Mouse (Mus musculus) E14TG2a.4 (cell line): ENCODE measurements around the gene Plrg1.

Experiments
- H3K27me3 ChIP-seq: 2 replicates; pipeline ENCODE4 v1.6.1; 2014; ENCODE audit warnings: low read length, control low read depth; ENCODE audit not compliant: insufficient read depth
- H3K36me3 ChIP-seq: 2 replicates; pipeline ENCODE4 v1.6.1; 2014; ENCODE audit warnings: low read length, control low read depth; ENCODE audit not compliant: insufficient read depth
- H3K4me1 ChIP-seq: replicated peaks from 2 replicates; pipeline ENCODE4 v1.6.1; 2014; ENCODE audit warnings: low read depth, low read length, control low read depth
- H3K4me3 ChIP-seq: replicated peaks from 2 replicates; pipeline ENCODE4 v1.5.1; 2014; ENCODE audit warnings: mild to moderate bottlenecking, low read length
- H3K9me3 ChIP-seq: 2 replicates; pipeline ENCODE4 v1.6.1; 2014; ENCODE audit warnings: low read length, control low read depth
- CTCF ChIP-seq: conservative IDR thresholded peaks from 2 replicates; pipeline ENCODE4 v1.5.1; 2014; ENCODE audit warnings: low read length
- NANOG ChIP-seq: IDR thresholded peaks from 2 replicates; pipeline ENCODE4 v1.6.1; 2014; ENCODE audit warnings: borderline replicate concordance, low read length, mixed read lengths
- POU5F1 ChIP-seq: IDR thresholded peaks from 2 replicates; pipeline ENCODE4 v1.6.1; 2014; ENCODE audit warnings: low read length, borderline replicate concordance

Gene Plrg1

GRCm38 (mm10) chr3:83054759-83055158, 563 bp upstream of the Plrg1 start:
- Histone ChIP-seq H3K27me3 (no peaks in the 10 kb centered on the region), H3K36me3 (peaks cover 26% of the 10 kb centered on the region), H3K4me3 (peak overlapping the region; percentile 65), H3K4me1 (peaks cover 18% of the 10 kb centered on the region), H3K9me3 (no peaks in the 10 kb centered on the region)
- TF ChIP-seq NANOG (no peak), POU5F1 (no peak), CTCF (no peak)

- no peaks in the 10 kb centered on the region for H3K27me3 ChIP-seq
These were observed 1.7 kb downstream of the Plrg1 start for GRCm38 (mm10) chr3:83057046-83057445.

GRCm38 (mm10) chr3:83067920-83068319, 12.6 kb downstream of the Plrg1 start:
- Histone ChIP-seq H3K4me1 (no peaks in the 10 kb centered on the region), H3K27me3 (no peaks in the 10 kb centered on the region), H3K4me3 (no peak overlapping the region), H3K36me3 (peaks cover 89% of the 10 kb centered on the region), H3K9me3 (no peaks in the 10 kb centered on the region)
- TF ChIP-seq CTCF (no peak), POU5F1 (no peak), NANOG (no peak)

More at GRCm38 (mm10) chr3:83057046-83057445, 1.7 kb downstream of the Plrg1 start:
- Histone ChIP-seq H3K4me1 (peaks cover 16% of the 10 kb centered on the region), H3K36me3 (peaks cover 49% of the 10 kb centered on the region), H3K9me3 (no peaks in the 10 kb centered on the region), H3K4me3 (no peak overlapping the region)
- TF ChIP-seq NANOG, result no peak
- TF ChIP-seq POU5F1, result no peak
- TF ChIP-seq CTCF, result no peak

DNA sequence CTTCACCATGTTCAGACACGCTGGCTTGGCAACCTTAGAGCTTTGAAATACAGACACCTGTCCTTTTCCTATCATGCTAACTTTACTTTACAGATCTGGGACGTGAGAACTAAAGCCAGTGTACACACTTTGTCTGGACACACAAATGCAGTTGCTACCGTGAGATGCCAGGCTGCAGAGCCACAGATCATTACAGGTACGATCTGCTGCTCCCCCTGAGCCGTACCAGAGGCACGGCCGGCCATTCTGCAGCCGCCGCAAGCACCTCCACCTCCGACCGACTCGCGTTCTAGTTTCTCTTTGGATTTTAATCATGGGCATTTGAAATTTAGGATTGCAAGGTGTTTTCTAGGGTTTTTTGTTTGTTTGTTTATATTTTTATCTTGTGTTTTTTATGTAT, 13.5 kb downstream of the Plrg1 start:
- H3K4me1 ChIP-seq, result no peaks in the 10 kb centered on the region
- no peak overlapping the region for H3K4me3 ChIP-seq
- no peaks in the 10 kb centered on the region for H3K27me3 ChIP-seq
- peaks cover 83% of the 10 kb centered on the region for H3K36me3 ChIP-seq
- H3K9me3 ChIP-seq, result no peaks in the 10 kb centered on the region
- TF ChIP-seq NANOG (no peak), POU5F1 (no peak)

DNA sequence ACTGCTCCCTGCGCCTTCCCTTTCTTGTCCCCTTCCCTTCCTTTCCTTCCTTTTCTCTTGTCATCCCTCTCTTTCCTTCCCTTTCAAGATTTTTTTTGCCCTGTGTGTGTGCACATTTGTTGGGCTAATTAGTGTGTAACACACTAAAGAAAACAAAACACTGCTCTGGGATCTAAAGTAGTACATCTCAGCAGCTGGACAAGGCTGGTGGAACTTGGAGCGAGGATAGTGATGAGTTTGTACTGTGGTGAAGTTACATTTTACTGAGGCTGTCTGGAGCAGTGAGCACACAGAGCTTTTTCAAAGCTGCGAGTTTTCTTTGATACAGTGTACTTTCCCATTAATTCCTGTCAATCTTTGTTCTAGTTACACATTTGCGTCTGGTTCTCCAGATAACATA, 14.9 kb downstream of the Plrg1 start:
- Histone ChIP-seq H3K9me3 (no peaks in the 10 kb centered on the region), H3K36me3 (peaks cover 76% of the 10 kb centered on the region), H3K4me1 (no peaks in the 10 kb centered on the region), H3K27me3 (no peaks in the 10 kb centered on the region), H3K4me3 (no peak overlapping the region)
- TF ChIP-seq NANOG (no peak), POU5F1 (no peak), CTCF (no peak)

DNA sequence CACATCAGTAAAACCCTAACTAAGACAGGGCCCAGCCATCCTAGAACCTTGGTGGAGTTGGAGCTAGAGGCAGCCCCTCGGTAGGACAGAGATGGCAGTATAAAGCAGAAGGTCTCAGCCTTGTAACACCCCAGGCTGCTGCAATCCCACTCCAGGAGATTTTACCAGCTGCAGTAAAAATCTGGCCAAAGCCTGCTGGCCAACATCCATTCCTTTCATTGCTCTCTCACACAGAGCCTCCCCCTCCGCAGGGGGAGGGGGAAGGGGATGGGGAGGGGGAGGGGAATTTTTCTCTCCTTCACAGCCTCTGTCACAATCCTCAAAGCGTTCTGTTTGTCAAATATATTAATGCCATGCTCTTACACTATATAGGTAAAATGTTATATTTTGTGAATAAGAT, 21.2 kb downstream of the Plrg1 start:
- Histone ChIP-seq H3K27me3 (peaks cover 11% of the 10 kb centered on the region), H3K4me3 (no peak overlapping the region), H3K36me3 (peaks cover 13% of the 10 kb centered on the region), H3K4me1 (peaks cover 3% of the 10 kb centered on the region; the same call in 1 of the 2 replicates), H3K9me3 (no peaks in the 10 kb centered on the region)
- no peak for TF ChIP-seq CTCF
- TF ChIP-seq POU5F1, result no peak
- no peak for TF ChIP-seq NANOG

- H3K4me1 ChIP-seq, result peaks cover 3% of the 10 kb centered on the region; the same call in 1 of the 2 replicates
- H3K36me3 ChIP-seq, result no peaks in the 10 kb centered on the region
- 0 out of 2 replicates have a peak overlapping the region, but pooled peaks have one; percentile 24 for H3K4me3 ChIP-seq
- H3K27me3 ChIP-seq, result peaks cover 11% of the 10 kb centered on the region
- TF ChIP-seq NANOG (no peak), POU5F1 (no peak), CTCF (peak; percentile 100)
- no peaks in the 10 kb centered on the region for H3K9me3 ChIP-seq
These were observed 25.3 kb downstream of the Plrg1 start for GRCm38 (mm10) chr3:83080567-83081055.

GRCm38 (mm10) chr3:83097586-83097985, 42.3 kb downstream of the Plrg1 start:
- Histone ChIP-seq H3K4me3 (no peak overlapping the region), H3K4me1 (peaks cover 16% of the 10 kb centered on the region), H3K36me3 (no peaks in the 10 kb centered on the region), H3K9me3 (no peaks in the 10 kb centered on the region), H3K27me3 (peaks cover 4% of the 10 kb centered on the region)
- no peak for TF ChIP-seq POU5F1
- no peak for TF ChIP-seq CTCF
- no peak for TF ChIP-seq NANOG

- Histone ChIP-seq H3K4me3 (no peak overlapping the region), H3K9me3 (0 out of 2 replicates have a peak, but pooled peaks cover 4% of the 10 kb centered on the region), H3K36me3 (no peaks in the 10 kb centered on the region), H3K4me1 (peaks cover 16% of the 10 kb centered on the region), H3K27me3 (peaks cover 4% of the 10 kb centered on the region)
- TF ChIP-seq NANOG (no peak), POU5F1 (no peak), CTCF (no peak)
These were observed 43.3 kb downstream of the Plrg1 start for GRCm38 (mm10) chr3:83098546-83099034.
